Mouse (Mus musculus) fat pad, adult 2 months (tissue): Measurements from ENCODE around the gene Col25a1.

ENCODE experiments used
- DNase-seq: peaks from one replicate; pipeline ENCODE4 v3.0.0-alpha.2; 2011; ENCODE audit warnings: low read depth, low spot score; ENCODE audit errors: extremely low read depth

The Col25a1 gene

GRCm38 (mm10) chr3:130160902-130161301, 29.6 kb downstream of the Col25a1 start:
- no peak for DNase-seq

- DNase-seq, result no peak
These were observed 30.1 kb downstream of the Col25a1 start for GRCm38 (mm10) chr3:130161323-130161917.

- DNase-seq, result no peak
These were observed 35.6 kb downstream of the Col25a1 start for GRCm38 (mm10) chr3:130166875-130167274.

DNA sequence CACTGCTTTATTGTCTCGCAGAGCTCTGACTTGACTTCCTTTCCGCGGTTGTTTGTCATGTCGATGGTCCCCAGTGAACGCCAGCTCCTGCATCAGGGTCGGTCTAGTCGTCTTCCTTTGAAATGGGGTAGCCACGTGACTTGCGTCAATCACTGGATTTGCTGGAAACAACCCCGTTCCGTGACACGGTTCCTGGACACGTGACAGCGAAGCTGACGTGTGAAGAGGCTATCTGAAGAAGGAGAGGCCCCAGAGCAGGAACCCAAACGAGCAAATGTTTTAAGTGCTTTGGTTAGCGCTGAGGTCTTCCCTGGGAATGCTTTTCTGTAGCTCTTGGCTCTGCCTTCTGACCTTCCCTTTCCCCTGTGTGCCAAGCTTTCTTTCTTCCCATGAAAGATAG, 41.5 kb downstream of the Col25a1 start:
- DNase-seq, result no peak

DNA sequence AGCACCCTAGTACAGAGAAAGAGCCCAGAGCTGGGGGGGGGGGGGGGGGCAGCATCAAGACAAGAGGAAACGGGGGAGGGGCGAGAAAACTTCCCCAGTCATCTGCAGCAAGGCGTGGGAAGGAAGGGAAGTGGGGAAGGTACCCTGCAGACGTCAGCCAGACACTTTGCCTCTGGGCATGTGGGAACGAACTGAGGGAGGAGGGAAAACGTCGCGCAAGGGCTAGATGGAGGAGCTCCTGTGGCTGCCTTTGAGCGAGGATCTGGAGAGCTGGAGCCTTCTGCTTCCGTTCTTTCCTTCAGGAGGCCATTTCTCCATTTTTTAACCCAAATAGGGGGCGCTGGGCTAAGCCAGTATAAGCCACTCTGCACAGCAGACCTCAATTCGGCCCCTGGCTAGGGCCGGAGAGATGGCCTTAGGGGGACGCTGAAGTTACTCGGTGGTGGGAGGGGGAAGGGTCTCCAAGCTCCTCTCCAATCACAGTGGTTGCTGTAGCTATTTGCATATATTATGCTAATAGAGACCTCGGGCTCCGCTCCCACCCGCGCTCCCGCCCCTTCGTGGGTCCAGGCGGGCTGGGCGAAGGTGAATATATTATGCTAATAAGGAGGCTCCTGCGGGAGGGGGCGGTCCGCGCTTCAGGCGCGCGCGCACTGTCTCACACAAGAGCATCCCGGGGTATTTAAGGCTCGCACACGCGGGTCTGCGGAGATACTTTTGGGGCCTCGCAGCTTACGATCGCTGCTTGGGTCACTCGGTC, 49.1 kb downstream of the Col25a1 start:
- DNase-seq, result no peak

- no peak for DNase-seq
These were observed 49.8 kb downstream of the Col25a1 start for GRCm38 (mm10) chr3:130180964-130181590.

- no peak for DNase-seq
These were observed 50.3 kb downstream of the Col25a1 start for GRCm38 (mm10) chr3:130181591-130181980.

- no peak for DNase-seq
These were observed 51.1 kb downstream of the Col25a1 start for GRCm38 (mm10) chr3:130182450-130182849.

DNA sequence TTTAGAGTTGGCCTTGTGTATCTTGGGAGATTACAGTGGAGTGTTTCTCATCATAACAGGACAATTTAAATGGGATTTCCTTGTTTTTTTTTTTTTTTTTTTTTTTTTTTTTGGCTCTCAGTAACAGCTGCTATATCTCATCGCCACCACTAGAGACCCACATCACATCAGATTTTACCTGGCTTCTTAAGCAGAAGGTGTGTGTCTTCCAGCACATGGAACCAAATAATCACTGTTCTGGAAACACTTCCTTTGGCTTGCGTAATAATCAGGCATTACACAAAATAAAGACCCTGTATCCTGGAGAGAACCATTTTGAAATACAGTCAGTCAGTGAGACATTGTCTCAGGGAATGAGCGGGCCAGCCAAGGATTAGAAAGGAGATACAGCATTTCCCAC, 53.8 kb downstream of the Col25a1 start:
- peak; percentile 1 for DNase-seq

GRCm38 (mm10) chr3:130187588-130187987, 56.3 kb downstream of the Col25a1 start:
- DNase-seq, result no peak

DNA sequence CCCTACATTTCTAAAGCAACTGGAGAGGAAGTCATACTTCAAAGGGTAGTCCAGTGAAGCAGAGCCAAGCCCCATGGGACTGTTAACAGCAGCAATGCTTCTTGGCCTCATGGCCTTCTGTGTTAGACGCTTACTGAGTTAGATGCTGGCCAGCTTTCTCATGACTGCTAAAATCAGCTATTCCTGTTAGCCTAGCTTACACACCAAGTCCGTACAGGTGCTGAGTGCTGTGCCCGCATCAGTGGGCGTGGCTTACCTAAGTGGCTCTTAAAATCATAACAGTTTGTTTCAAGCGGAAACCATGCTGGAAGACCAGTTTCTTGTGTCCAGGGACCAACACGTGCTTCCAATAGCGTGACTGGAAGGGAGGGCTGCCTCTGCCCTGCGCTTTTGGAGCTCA, 62.1 kb downstream of the Col25a1 start:
- DNase-seq, result no peak

DNA sequence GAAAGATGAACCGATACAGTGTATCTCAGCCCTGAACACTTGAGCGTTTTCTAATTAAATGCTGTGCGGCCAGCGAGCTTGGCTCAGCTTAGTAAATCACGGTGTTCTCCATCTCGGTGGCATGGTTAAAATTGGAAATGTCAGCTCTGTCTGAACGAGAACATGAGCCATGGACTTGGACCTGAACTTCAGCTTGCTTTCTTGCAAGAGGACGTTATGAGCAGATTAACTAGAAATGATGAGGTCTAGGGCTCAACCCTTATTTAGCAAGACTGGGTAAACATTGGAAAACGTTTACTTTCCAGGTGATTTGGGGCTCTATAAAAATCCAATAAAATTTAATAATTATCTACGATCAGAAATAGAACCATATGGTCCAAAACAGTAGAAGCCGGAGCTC, 83.3 kb downstream of the Col25a1 start:
- no peak for DNase-seq

GRCm38 (mm10) chr3:130216141-130216540, 84.8 kb downstream of the Col25a1 start:
- DNase-seq, result no peak

- no peak for DNase-seq
These were observed 85.3 kb downstream of the Col25a1 start for GRCm38 (mm10) chr3:130216646-130217045.

GRCm38 (mm10) chr3:130217705-130218104, 86.4 kb downstream of the Col25a1 start:
- no peak for DNase-seq

- DNase-seq, result no peak
These were observed 87.0 kb downstream of the Col25a1 start for GRCm38 (mm10) chr3:130218232-130218728.

DNA sequence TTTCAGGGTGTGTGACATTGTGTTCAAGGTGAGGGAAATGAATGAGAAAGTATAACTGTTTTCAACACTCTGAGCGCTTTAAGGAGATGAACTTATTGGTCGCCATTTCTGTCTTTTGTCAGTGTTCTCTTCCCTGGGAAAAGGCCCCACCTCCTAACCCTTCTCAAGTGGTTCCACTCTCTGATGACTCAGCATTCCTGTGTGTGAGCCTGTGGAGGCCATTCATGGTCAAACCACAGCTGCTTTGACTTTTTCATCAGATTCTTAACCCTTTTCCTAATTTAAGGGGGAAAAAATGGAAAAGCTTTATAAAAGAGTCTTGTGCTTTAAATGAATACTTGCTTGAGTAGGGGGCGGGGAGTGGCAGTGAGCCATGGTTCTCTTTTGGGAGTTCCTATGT, 89.5 kb downstream of the Col25a1 start:
- DNase-seq, result no peak

GRCm38 (mm10) chr3:130228186-130228585, 96.9 kb downstream of the Col25a1 start:
- no peak for DNase-seq

DNA sequence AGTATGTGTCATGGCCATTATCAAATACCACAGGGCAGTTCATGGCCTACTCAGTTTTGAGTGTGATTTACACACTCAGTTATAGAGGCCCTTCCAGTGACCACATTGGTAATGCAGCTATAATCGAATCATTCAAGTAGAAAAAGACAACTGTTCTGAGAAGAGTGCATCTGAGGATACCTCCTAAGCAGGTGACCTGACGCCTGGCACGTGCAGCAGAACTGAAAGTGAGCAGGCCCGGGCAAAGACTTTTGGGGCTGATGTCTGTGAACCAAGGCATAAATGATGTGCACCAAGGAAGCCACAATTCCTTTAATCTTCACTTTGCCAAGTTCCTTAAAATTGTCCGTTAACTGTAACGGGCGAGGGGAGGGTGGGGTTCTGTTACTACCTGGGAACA, 101.6 kb downstream of the Col25a1 start:
- no peak for DNase-seq

DNA sequence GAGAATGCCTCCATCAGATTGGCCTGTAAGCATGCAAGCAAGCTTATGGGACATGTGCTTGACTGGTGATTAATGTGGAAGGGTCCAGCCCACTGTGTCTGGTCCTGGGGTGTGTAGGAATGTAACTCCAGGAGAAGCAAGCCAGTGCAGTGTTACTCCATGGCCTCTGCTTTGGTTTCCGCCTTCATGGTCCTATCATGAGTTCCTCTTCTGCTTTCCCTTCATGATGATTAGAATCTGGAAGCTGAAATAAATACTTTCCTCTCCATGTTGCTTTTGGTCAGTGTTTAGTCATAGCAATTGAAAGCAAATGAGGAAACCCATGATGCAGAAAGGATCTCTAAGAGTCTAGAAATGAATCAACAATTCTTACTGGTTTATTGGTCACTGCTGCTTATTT, 103.9 kb downstream of the Col25a1 start:
- no peak for DNase-seq

DNA sequence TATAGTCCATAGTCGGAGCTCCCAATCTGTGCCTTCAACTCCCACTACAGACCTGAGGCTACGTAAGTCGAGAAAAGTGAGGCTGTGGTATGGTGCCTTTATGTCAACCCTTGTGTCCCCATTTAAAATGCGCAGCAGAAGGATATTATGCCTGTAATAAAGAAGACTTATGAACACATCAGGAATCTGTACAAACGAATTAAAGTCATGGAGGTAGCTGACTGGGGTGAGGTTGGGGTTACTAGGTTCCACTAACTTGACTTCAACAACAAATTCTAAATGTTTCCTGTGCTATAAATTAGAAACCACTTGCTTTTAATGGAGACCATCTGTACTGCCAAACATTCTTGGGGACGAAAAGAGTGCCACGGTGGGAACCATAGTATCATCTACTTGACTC, 104.8 kb downstream of the Col25a1 start:
- no peak for DNase-seq

- DNase-seq, result no peak
These were observed 106.6 kb downstream of the Col25a1 start for GRCm38 (mm10) chr3:130237852-130238251.
